Mouse (Mus musculus): Measurements from ENCODE around the gene Stac3.

DNA sequence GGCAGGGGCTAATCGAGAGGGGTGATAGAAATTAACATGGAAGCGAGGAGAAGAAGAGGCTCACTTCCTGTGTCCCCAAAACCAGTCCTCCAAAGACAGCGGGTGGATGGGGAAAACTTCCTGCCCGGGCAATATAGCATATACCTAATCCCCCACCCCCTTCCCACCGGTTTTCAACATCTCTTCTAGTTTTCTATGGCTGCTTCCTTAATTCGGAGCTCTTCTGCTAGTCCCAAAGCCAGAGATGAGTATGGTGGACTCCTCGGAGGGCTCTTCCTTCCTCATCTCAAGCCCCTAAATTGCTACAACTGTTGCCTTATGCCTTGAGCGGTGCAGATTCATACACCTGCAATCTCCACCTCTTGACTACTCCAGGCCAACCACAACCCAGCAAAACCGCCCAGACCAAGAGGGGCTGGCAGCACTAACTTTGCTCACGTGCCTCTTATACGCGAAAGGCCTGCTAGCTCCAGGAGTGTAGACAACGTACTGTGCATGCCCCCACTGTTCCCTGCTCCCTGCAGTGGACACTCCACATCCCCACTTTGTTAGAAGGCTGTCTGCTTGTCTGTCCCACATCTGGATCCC lies 12.7 kb downstream of the Stac3 start:
- TF ChIP-seq CTCF (IDR thresholded peaks at IDR 0.05; ENCODE audit: borderline replicate concordance, extremely low read depth, insufficient read depth, insufficient read length) (no peak), POLR2A (IDR thresholded peaks at IDR 0.05; ENCODE audit: borderline replicate concordance, extremely low read depth, insufficient read depth, insufficient read length, poor library complexity, severe bottlenecking) (no peak)
